Mouse (Mus musculus): ENCODE results near the gene Ptcd3. TPM values are rescaled to one million over a fixed set of nuclear protein-coding genes. Genes with fewer than 3 reads are reported as not detected.
"Not testable (repeated sequence)": the region's sequence is repeated elsewhere in the genome, so short reads cannot be mapped to it uniquely, and the experiment has no call there.

The Ptcd3 gene
- 10 to 100 TPM; 95.0 to 97.9 TPM for total RNA-seq (2021)
- long read RNA-seq, experiment 1, partial matches to known transcripts, result 1 of 58 reads
- long read RNA-seq, experiment 1, other reads (novel, unspliced or antisense), result 57 of 58 reads
- long read RNA-seq, experiment 2, partial matches to known transcripts, result 3 of 131 reads
- long read RNA-seq, experiment 2, other reads (novel, unspliced or antisense), result 128 of 131 reads

GRCm38 (mm10) chr6:71908481-71909381 is at the start of gene Ptcd3, which contains the start of gene Polr1a:
Ptcd3 (minus strand) TSS chr6:71908750.
Polr1a (plus strand) TSS chr6:71909053.
- peak; percentile 89 to 90 for DNase-seq (ENCODE audit: low spot score in 2 of 2)

- DNase-seq (ENCODE audit: low spot score in 2 of 2), result no peak
Observed at GRCm38 (mm10) chr6:71951192-71951591, 42.6 kb upstream of the Ptcd3 start.

GRCm38 (mm10) chr6:71950592-71950991 is 42.0 kb upstream of the Ptcd3 start:
- DNase-seq (ENCODE audit: low spot score in 2 of 2), result peak; percentile 63 to 75

GRCm38 (mm10) chr6:71949721-71950120 is 41.2 kb upstream of the Ptcd3 start:
- no peak for DNase-seq (ENCODE audit: low spot score in 2 of 2)

- no peak for DNase-seq (ENCODE audit: low spot score in 2 of 2)
Observed at GRCm38 (mm10) chr6:71946121-71946520, 37.6 kb upstream of the Ptcd3 start.

- no peak for DNase-seq (ENCODE audit: low spot score in 2 of 2)
Observed at GRCm38 (mm10) chr6:71945101-71945500, 36.6 kb upstream of the Ptcd3 start.

GRCm38 (mm10) chr6:71940912-71941311 is 32.4 kb upstream of the Ptcd3 start:
- DNase-seq (ENCODE audit: low spot score in 2 of 2), result no peak

GRCm38 (mm10) chr6:71935737-71936136 is 27.2 kb upstream of the Ptcd3 start:
- DNase-seq (ENCODE audit: low spot score in 2 of 2), result no peak

GRCm38 (mm10) chr6:71934081-71934556 is 25.6 kb upstream of the Ptcd3 start:
- peak in 1 of 2 experiments; percentile 38 for DNase-seq (ENCODE audit: low spot score in 2 of 2)

GRCm38 (mm10) chr6:71932347-71932746 is 23.8 kb upstream of the Ptcd3 start:
- no peak for DNase-seq (ENCODE audit: low spot score in 2 of 2)

- no peak for DNase-seq (ENCODE audit: low spot score in 2 of 2)
Observed at GRCm38 (mm10) chr6:71930830-71931437, 22.4 kb upstream of the Ptcd3 start.

- DNase-seq (ENCODE audit: low spot score in 2 of 2), result no peak
Observed at GRCm38 (mm10) chr6:71930053-71930452, 21.5 kb upstream of the Ptcd3 start.

GRCm38 (mm10) chr6:71927911-71928310 is 19.4 kb upstream of the Ptcd3 start:
- DNase-seq (ENCODE audit: low spot score in 2 of 2), result peak; percentile 61 to 65

- DNase-seq (ENCODE audit: low spot score in 2 of 2), result not testable (repeated sequence)
Observed at GRCm38 (mm10) chr6:71925233-71925632, 16.7 kb upstream of the Ptcd3 start.

- DNase-seq (ENCODE audit: low spot score in 2 of 2), result no peak
Observed at GRCm38 (mm10) chr6:71920752-71921151, 12.2 kb upstream of the Ptcd3 start.

GRCm38 (mm10) chr6:71911686-71912450 is 3.3 kb upstream of the Ptcd3 start:
- DNase-seq (ENCODE audit: low spot score in 2 of 2), result no peak

GRCm38 (mm10) chr6:71909840-71910239 is 1.3 kb upstream of the Ptcd3 start:
- no peak for DNase-seq (ENCODE audit: low spot score in 2 of 2)

GRCm38 (mm10) chr6:71909384-71909783 is 834 bp upstream of the Ptcd3 start:
- DNase-seq (ENCODE audit: low spot score in 2 of 2), result no peak

GRCm38 (mm10) chr6:71907702-71908235 is 781 bp downstream of the Ptcd3 start:
- no peak for DNase-seq (ENCODE audit: low spot score in 2 of 2)

- DNase-seq (ENCODE audit: low spot score in 2 of 2), result no peak
Observed at GRCm38 (mm10) chr6:71893263-71893662, 15.3 kb downstream of the Ptcd3 start.

Measured in adrenal gland, adult 18-20 months (tissue).